Mouse (Mus musculus): ENCODE measurements at regions not wholly inside any gene's neighbourhood (a gene's known extent, or its start where the extent isn't known, plus 50 kb on each side); places are given as distances from the start of the nearest gene placed in this dataset.

GRCm38 (mm10) chr1:98906260-98906659 lies 485.3 kb downstream of the Slco6d1 start:
- TF ChIP-seq POLR2A (IDR thresholded peaks at IDR 0.05; ENCODE audit: borderline replicate concordance, insufficient read depth, low read length) (no peak), CTCF (IDR thresholded peaks at IDR 0.05; ENCODE audit: borderline replicate concordance, insufficient read depth, low read depth, low read length) (no peak)

Measured in cerebellum, adult 2 months (tissue).